Mouse (Mus musculus) bone marrow, adult 2 months (tissue): ENCODE measurements at regions not wholly inside any gene's neighbourhood (a gene's known extent, or its start where the extent isn't known, plus 50 kb on each side); places are given as distances from the start of the nearest gene placed in this dataset.

Experiments
- CTCF ChIP-seq: fragments of 200-500 bp; IDR thresholded peaks from 2 replicates; pipeline ENCODE4 v1.5.1; 2011; ENCODE audit warnings: low read length, control low read depth; ENCODE audit not compliant: control insufficient read depth, insufficient read depth
- POLR2A ChIP-seq: fragments of 200-500 bp; IDR thresholded peaks from 2 replicates; pipeline ENCODE4 v1.6.1; 2011; ENCODE audit warnings: low read depth, mild to moderate bottlenecking, control low read depth, low read length, borderline replicate concordance; ENCODE audit not compliant: control insufficient read depth

DNA sequence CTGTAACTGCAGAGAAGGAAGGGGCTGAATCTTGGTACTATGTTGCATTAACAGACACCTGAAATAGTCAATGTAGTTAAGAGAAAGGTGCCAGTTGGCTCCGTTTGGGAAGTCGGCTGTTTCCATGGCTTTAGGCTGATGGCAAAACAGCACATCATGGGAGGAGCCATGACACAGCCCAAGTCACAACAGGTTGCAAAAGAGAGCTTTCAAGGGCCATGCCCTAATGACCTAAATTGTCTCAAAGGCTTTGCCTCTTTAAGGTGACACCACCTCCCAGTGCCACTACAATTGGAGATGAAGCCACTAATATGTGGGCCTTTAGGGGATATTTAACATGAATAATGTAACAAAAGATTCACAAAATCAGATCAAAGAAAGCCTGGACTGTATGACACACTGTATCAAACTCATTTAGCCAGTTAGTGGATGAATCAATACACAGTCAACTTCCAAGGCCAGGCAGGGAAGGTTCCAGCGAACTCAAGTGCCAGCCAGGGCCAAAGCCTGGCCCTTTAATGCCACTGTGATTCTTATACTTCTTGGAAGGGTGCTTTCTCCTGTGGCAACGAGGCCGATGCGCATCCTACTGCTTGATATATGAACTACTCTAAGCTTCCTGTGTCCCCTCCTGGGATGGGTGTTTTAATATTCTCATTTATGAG, 167.5 kb upstream of the Stt3b start:
- no peak for TF ChIP-seq POLR2A
- no peak for TF ChIP-seq CTCF
